Mouse (Mus musculus) liver, adult 2 months (tissue): ENCODE measurements around the gene Ugt1a10. TPM values are rescaled to one million over a fixed set of nuclear protein-coding genes. Genes with fewer than 3 reads are reported as not detected.

ENCODE experiments used
- DNase-seq: peaks from one replicate; pipeline ENCODE4 v3.0.0-alpha.2; 2011; ENCODE audit warnings: low read depth, low spot score; ENCODE audit errors: extremely low read depth
- H3K27ac ChIP-seq: fragments of 200-500 bp; replicated peaks from 2 replicates; pipeline ENCODE4 v1.5.1; 2012; ENCODE audit warnings: low read depth, mild to moderate bottlenecking, control low read depth, inconsistent platforms, low read length; ENCODE audit not compliant: insufficient read depth
- H3K27me3 ChIP-seq: fragments of 200-500 bp; 2 replicates; pipeline ENCODE4 v1.6.1; 2012; ENCODE audit warnings: mild to moderate bottlenecking, moderate library complexity, low read length, inconsistent platforms; ENCODE audit not compliant: control insufficient read depth, insufficient read depth
- H3K36me3 ChIP-seq: fragments of 200-500 bp; 2 replicates; pipeline ENCODE4 v1.6.1; 2012; ENCODE audit warnings: low read length, inconsistent platforms; ENCODE audit not compliant: control insufficient read depth, insufficient read depth
- H3K4me1 ChIP-seq: fragments of 200-500 bp; 2 replicates; pipeline ENCODE4 v1.6.1; 2011; ENCODE audit warnings: low read length; ENCODE audit not compliant: control insufficient read depth, insufficient read depth
- H3K4me3 ChIP-seq: fragments of 200-500 bp; 2 replicates; pipeline ENCODE4 v1.5.1; 2011; ENCODE audit warnings: low read depth, mild to moderate bottlenecking, control low read depth, low read length, moderate library complexity; ENCODE audit not compliant: insufficient read depth
- H3K79me2 ChIP-seq: fragments of 200-500 bp; 2 replicates; pipeline ENCODE4 v1.6.1; 2012; ENCODE audit warnings: inconsistent platforms, mild to moderate bottlenecking, low read length, moderate library complexity; ENCODE audit not compliant: control insufficient read depth, insufficient read depth
- H3K9ac ChIP-seq: fragments of 200-500 bp; 2 replicates; pipeline ENCODE4 v1.6.1; 2012; ENCODE audit warnings: low read depth, mild to moderate bottlenecking, control low read depth, inconsistent platforms, low read length
- CTCF ChIP-seq: fragments of 200-500 bp; IDR thresholded peaks from 2 replicates; pipeline ENCODE4 v1.5.1; 2011; ENCODE audit warnings: low read depth, low read length, control low read depth
- POLR2A ChIP-seq: fragments of 200-500 bp; IDR thresholded peaks from 2 replicates; pipeline ENCODE4 v1.6.1; 2011; ENCODE audit warnings: low read length, control low read depth; ENCODE audit not compliant: insufficient read depth; ENCODE audit errors: extremely low read depth
- WGBS: fragments of 180-500 bp; shearing (Covaris S2); methylation state at CpG from one replicate; pipeline ENCODE4 v1.1.7; 2018; 5-methylcytosine and 5-hydroxymethylcytosine counted together
- polyA plus RNA-seq: library from polyadenylated mRNA; depleted of rRNA; stranded (reverse); fragments of >200 nt; gene quantifications from 2 replicates; pipeline ENCODE4 v1.2.3, GENCODE M21; 2012
- total RNA-seq: library from RNA; depleted of rRNA; stranded (reverse); fragments of >200 nt; gene quantifications from 2 replicates; pipeline ENCODE4 v1.2.3, GENCODE M21; 2014

Gene Ugt1a10
- total and polyA plus RNA-seq, 2 experiments = 1.2 to 6.4 TPM

DNA sequence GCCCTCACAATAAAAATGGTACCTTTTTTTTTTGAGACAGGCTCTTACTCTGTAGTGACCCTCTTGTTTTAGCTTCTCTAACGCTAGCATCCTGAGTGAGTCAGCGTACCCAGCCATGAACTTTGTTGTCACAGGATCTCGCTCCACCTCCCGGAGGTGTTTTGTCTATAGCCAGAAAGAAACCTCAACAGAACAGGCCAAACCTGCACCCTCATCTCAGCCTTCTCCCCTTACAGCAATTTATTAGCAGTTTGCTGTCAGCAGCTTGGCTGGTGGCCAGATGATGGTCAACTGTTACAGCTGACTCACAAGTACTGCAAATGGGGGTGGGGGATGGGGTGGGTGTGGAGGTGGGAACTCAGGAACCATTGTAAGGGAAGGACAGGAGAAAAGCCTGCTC lies 207.1 kb downstream of the Ugt1a10 start:
- 72% methylated on average over 4 of the region's 4 CpGs for WGBS
- no peak for DNase-seq
- TF ChIP-seq CTCF (no peak), POLR2A (no peak)

DNA sequence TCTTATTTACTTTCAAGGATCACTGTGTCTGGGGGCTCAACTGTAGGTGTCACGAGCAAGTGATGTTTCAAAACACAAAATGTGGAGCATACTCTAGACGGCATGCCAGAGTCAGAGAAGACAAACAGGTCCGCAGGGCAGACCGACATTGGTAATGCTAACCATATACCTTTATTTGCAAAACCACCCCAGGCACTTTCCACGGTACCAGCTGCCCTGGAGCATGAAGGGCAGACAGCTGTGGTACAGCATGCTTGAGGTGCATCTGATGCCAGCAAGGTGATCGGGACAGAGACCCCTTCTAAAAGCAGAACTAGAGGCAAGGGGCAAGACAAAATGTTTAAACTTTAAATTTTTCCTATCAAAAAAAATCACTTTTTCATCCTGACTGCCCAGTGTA lies 207.8 kb downstream of the Ugt1a10 start:
- Histone ChIP-seq H3K4me3 (no peak overlapping the region), H3K4me1 (peaks cover 25% of the 10 kb centered on the region), H3K79me2 (peaks cover 12% of the 10 kb centered on the region; the same call in 1 of the 2 replicates), H3K27ac (no peak overlapping the region), H3K9ac (no peak overlapping the region), H3K36me3 (peaks cover 48% of the 10 kb centered on the region), H3K27me3 (no peaks in the 10 kb centered on the region)
- DNase-seq = no peak
- TF ChIP-seq POLR2A = no peak
- TF ChIP-seq CTCF = no peak
- whole genome bisulfite sequencing = 66% methylated on average over 6 of the region's 6 CpGs

More for the DNA sequence above, 207.1 kb downstream of the Ugt1a10 start:
- Histone ChIP-seq H3K79me2 (peaks cover 8% of the 10 kb centered on the region; the same call in 1 of the 2 replicates), H3K27ac (no peak overlapping the region), H3K4me1 (peaks cover 19% of the 10 kb centered on the region), H3K36me3 (peaks cover 41% of the 10 kb centered on the region), H3K9ac (no peak overlapping the region), H3K4me3 (no peak overlapping the region), H3K27me3 (no peaks in the 10 kb centered on the region)

DNA sequence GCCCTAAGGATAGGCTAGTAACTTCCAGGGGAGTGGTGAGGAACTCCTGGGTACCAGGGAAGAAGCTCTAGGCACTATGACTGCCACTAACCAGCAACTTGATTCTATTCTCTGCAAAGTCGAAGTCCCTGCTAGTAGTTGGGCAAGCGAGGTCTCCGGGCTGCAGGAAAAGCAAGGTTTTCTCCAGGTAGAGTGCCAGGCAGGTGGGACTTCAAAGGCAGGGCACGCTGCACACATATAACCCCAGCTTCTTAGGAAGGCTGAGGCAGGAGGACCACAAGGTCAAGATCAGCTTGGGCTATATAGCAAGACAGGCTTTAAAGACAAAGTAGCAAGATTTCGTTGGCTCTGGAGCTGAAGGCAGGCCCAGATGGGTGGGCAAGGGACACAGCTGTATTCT lies 208.6 kb downstream of the Ugt1a10 start:
- TF ChIP-seq CTCF = no peak
- WGBS = 89% methylated on average over 5 of the region's 5 CpGs
- Histone ChIP-seq H3K27ac (no peak overlapping the region), H3K36me3 (peaks cover 53% of the 10 kb centered on the region), H3K9ac (no peak overlapping the region), H3K27me3 (no peaks in the 10 kb centered on the region), H3K4me1 (peaks cover 32% of the 10 kb centered on the region), H3K79me2 (peaks cover 12% of the 10 kb centered on the region; the same call in 1 of the 2 replicates), H3K4me3 (no peak overlapping the region)
- no peak for DNase-seq

DNA sequence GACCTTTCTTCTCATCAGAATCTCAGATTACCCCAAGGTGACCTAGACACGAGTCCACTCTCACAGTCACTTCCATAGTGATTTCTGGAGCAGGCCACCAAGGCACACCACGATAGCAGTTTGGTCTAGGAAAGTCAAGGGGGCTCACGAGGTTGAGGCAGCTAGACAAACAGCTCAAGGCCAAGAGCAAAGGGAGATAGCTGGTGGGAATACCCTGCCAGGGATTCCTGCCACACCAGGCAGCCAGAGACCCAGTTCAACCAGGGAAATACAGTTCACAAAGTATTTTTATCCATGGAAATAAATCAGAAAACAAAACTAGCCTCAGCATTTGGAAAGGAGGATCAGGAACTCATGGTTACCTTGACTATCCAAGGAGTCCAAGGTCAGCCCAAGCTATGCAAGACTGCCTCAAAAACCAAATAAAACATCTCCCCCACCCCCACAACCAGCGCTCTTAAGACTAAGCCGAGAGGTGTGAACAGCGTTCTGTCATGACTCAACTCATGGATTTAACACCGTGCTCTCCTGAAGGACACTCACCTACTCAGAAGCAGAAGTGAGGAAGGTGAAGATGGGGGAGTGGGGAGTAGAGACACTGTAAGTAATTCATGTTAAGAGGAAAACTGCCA lies 209.2 kb downstream of the Ugt1a10 start:
- 82% methylated on average over 7 of the region's 7 CpGs for WGBS
- Histone ChIP-seq H3K27me3 (no peaks in the 10 kb centered on the region), H3K27ac (no peak overlapping the region), H3K4me1 (peaks cover 33% of the 10 kb centered on the region), H3K79me2 (peaks cover 12% of the 10 kb centered on the region; the same call in 1 of the 2 replicates), H3K36me3 (peaks cover 58% of the 10 kb centered on the region), H3K9ac (no peak overlapping the region), H3K4me3 (no peak overlapping the region)
- TF ChIP-seq POLR2A = no peak
- no peak for TF ChIP-seq CTCF
- DNase-seq = no peak

DNA sequence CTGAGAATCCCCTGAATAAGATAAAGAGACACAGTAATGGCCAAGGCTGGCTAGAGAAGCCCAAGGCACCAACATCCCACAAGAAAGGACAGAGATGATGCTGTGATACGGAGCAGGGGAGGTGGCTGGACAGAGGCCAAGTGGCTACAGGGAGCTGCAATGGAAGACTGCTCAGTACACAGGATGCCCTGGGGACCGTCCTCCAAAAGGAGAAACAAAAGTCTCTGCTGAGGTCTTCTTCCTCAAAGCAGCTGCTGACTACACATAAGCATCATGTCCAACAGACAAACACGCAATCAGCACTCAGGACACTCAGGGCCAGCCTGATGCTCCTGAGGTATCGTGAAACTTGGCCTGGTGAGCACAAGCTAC lies 209.7 kb downstream of the Ugt1a10 start:
- Histone ChIP-seq H3K4me1 (peaks cover 33% of the 10 kb centered on the region), H3K27ac (no peak overlapping the region), H3K4me3 (no peak overlapping the region), H3K27me3 (no peaks in the 10 kb centered on the region), H3K79me2 (peaks cover 12% of the 10 kb centered on the region; the same call in 1 of the 2 replicates), H3K9ac (no peak overlapping the region), H3K36me3 (peaks cover 60% of the 10 kb centered on the region)
- no peak for DNase-seq
- whole genome bisulfite sequencing = 72% methylated on average over 4 of the region's 4 CpGs
- no peak for TF ChIP-seq CTCF
- no peak for TF ChIP-seq POLR2A

DNA sequence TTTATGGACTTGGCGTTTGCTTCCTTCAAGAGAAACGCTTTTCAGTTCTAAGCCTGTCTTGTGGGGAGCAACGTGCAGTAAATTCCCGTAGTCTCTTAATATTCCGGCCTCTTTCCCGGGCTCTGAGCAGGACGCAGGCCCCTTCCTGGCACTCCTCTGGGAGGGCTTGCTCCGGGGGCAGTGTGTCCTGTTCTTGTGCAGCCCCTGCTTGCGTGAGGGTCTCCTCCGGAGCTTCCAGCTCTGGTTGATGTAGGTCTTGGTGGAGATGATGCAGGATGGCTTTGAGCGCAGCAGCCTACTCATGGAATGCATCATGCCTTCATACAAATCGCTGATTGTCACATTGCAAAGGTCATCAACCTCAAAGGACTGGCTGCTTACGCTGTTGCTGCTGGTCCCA lies 210.9 kb downstream of the Ugt1a10 start:
- Histone ChIP-seq H3K36me3 (peaks cover 60% of the 10 kb centered on the region), H3K4me3 (no peak overlapping the region), H3K9ac (no peak overlapping the region), H3K79me2 (peaks cover 12% of the 10 kb centered on the region; the same call in 1 of the 2 replicates), H3K27ac (no peak overlapping the region), H3K4me1 (peaks cover 27% of the 10 kb centered on the region), H3K27me3 (no peaks in the 10 kb centered on the region)
- 89% methylated on average over 13 of the region's 13 CpGs for WGBS
- TF ChIP-seq POLR2A = no peak
- no peak for TF ChIP-seq CTCF
- no peak for DNase-seq
